Mouse (Mus musculus) megakaryocyte-erythroid progenitor cell, adult 5-6 weeks (primary cell): ENCODE data around the gene Zcchc7. TPM values are rescaled to one million over a fixed set of nuclear protein-coding genes. Genes with fewer than 3 reads are reported as not detected.
"Not testable (repeated sequence)": the region's sequence is repeated elsewhere in the genome, so short reads cannot be mapped to it uniquely, and the experiment has no call there.

Experiments
- ATAC-seq: replicated peaks from 2 replicates; pipeline ENCODE4 v1.8.0; 2016; ENCODE audit warnings: mild to moderate bottlenecking, inconsistent platforms; ENCODE audit not compliant: severe bottlenecking, poor library complexity, low FRiP score, low TSS enrichment
- total RNA-seq, 2 experiments: library from RNA; stranded (forward) in 1 of 2; stranded (reverse) in 1 of 2; fragments of 200-1000, 215-1000 nt in 1 of 2; fragments of >200 nt in 1 of 2; fragmentation: Nextera tagmentation in 1 of 2; gene quantifications; 2 replicates each; pipeline ENCODE4 v1.2.3; 2014 to 2017

Zcchc7 gene
- total RNA-seq, 2 experiments from 2014 or later, result 56.6 to 150 TPM

GRCm38 (mm10) chr4:44946126-44946525 is 190.4 kb downstream of the Zcchc7 start:
- ATAC-seq, result not testable (repeated sequence)

GRCm38 (mm10) chr4:44947464-44947863 is 191.8 kb downstream of the Zcchc7 start:
- ATAC-seq, result no peak

DNA sequence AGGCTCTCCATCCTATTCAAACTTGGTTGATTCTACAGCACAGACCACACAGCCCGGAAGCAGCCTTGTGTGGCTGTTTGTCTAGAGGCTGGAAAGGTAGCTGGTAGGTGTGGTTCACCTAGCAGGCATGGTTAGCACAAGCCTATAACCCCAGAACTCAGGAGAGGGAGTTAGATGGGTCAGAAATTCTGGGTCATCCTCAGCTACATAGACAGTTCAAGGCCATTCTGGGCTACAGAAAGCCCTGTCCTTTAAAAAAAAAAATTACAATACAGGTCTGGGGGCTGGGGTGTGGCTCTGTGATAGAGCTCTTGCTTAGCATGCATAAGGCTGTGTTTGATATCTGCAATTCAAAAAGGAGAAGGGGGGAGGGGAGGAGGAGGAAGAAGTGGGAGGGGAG is 192.6 kb downstream of the Zcchc7 start:
- ATAC-seq, result no peak

- no peak for ATAC-seq
Observed at GRCm38 (mm10) chr4:44953041-44953440, 197.4 kb downstream of the Zcchc7 start.

DNA sequence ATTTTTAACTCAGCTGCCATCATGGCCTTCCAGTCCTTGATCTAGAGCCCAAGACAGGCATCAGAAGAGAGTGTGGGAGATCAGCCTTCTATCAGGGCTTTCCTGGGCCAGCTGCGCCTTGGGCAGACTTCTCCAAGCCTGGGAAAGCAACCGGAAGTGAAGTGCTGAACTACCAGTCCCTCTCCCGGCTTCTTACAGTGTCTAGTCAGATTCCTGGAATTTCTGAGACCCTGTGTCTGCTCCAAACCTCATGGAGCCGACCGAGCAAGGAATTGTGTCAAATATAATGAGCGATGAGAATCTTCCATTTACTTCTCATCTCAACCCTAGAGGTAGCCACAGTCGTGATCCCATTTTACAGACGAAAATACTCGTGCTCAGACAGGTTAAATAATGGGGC is 203.1 kb downstream of the Zcchc7 start:
- ATAC-seq, result no peak

- no peak for ATAC-seq
Observed at GRCm38 (mm10) chr4:44959220-44959619, 203.5 kb downstream of the Zcchc7 start.

DNA sequence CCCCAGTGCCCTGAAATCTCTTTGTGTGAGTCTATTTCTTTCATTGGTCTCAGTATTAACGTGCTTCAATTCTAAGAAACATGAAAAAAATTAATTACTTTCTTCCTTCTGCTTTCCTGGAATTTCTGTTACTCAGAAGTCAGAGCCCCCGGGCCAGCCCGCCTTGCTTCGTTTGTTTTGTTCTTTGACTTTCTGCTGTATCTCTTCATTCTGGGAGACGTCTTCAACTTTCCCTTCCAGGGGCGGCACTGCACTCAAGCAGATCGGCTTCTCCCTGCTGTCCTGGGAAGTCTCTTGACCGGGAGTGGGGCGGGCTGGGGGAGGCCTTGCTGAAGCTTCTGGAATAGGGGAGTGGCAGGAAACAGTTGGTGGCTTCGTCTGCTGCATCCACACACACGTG is 207.5 kb downstream of the Zcchc7 start:
- ATAC-seq, result no peak

DNA sequence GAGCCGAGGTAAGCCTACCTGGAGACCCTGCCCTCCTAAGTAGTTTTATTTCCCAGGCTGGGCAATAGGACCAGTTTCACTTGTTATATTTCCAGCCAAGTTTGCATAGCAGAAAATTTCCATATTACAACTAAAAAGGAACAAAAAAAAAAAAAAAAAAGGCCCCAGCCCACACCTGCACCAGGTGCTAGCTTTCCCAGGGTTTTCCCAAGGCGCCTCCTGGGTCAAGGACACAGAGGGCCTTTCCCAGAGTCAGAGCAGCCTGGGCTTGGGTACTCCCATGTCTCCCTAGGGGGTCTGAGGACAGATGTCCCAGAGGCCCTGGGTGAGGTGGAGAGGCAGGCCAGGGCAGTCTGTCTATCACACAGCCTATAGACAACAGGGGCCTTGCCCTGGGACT is 209.5 kb downstream of the Zcchc7 start:
- ATAC-seq, result no peak

- ATAC-seq, result no peak
Observed at GRCm38 (mm10) chr4:44965736-44966135, 210.1 kb downstream of the Zcchc7 start.

DNA sequence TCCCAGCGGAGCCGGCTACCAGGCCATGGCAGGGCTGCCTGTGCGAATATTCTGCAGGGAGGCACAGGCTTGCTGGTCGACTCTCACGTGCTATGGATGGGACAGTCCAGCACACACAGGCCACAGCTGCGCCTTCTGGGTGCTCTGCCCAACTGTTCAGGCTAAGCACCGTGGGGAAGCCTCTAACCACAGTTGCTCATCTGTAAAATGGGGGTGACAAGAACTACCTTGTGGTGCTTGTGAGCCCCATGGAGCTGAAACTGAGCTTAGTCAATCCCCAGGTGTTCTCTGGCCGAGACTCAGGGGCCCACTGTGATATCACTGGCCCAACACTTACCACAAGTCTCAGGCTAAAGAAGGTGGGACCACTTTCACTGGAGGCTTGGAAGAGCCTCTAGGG is 211.7 kb downstream of the Zcchc7 start:
- ATAC-seq, result no peak

DNA sequence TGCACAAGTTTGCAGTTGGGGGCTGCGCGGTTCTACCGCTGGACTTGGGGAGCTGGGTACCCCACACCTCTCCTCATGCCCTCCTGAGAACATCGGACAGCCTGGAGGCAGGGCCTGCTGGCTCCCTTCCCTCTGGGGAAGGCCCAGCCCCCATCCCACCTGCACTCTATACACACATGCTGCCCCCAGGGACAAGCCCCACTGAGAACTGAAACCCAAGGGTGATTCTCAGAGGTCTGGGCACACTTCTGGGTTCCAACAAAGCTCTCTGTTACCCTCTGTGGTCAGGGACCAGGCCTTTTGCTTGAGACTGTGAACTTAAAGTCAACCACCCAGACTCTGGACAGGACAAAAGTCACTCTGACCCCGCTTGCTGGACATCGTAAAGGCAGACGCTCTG is 214.4 kb downstream of the Zcchc7 start:
- no peak for ATAC-seq

- peak; percentile 44 for ATAC-seq
Observed at GRCm38 (mm10) chr4:44970612-44971110, 215.0 kb downstream of the Zcchc7 start.

GRCm38 (mm10) chr4:44973450-44973849 is 217.8 kb downstream of the Zcchc7 start:
- peak; percentile 86 for ATAC-seq

DNA sequence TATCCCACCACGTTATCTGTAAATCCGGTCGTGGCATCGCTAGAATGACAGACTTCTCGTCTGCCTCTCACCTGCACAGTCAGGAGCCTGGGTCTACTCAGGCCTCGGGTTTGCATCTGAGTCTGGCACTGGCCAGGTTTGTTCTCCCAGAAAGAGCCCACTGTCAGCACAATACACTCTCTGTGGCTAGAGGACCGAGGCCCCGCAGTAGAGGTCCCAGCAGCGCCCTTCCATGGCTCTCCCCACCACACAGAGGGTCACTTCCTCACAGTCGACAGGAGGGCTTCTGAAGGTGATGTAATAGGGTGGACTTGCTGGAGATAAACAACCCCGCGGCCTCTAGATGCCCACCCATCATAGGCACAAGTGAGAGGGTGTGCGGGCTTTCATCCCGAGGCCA is 218.2 kb downstream of the Zcchc7 start:
- ATAC-seq, result 0 out of 2 replicates have a peak, but pooled peaks have one; percentile 1

DNA sequence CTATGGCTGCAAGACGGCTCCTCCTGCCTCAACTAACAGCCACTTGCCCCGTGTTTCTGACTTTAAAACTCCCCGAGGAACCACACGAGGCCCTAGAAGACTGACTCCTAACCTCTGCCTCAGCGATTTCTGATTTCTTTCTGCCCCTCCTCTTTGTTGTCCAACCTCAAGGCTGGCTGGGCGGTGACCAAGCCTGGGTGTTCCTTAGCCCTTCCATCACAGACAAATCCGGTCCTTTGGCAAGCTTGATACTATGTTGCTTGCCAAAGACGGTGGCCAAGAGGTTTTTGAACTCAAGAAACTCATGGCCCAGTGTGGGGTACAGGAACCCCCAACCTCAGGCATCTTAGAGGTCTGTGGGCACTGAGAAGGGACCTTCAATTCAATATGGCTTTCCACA is 218.7 kb downstream of the Zcchc7 start:
- no peak for ATAC-seq

- no peak for ATAC-seq
Observed at GRCm38 (mm10) chr4:44976026-44976615, 220.4 kb downstream of the Zcchc7 start.

- ATAC-seq, result no peak
Observed at GRCm38 (mm10) chr4:44976921-44977710, 221.4 kb downstream of the Zcchc7 start.

GRCm38 (mm10) chr4:44978175-44978574 is 222.5 kb downstream of the Zcchc7 start:
- ATAC-seq, result no peak

DNA sequence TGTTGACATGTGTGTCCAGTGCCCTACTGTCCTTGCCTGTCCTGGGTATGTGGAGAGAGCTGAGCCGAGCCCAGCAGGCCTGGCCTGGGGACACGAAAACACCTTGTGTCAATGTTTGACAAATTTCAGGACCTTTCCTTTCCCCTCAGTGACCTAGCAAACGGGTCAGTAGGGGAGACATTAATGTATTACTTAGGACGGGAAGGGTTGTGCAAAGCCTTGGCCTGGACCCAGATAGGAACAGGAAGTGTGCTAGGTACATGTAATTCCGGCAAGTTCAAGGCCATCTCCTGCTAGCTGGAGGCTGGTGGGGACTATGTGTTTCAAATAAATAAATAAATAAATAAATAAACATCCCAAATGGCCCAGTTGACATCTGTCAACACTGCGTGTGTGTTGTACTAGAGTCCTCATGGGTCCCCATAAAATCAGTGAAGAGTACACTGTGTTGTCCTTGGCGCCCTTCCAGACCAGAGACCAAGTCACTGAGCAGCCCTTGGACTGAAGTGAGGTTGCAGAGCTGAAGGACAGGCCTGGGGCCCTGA is 224.2 kb downstream of the Zcchc7 start:
- no peak for ATAC-seq

DNA sequence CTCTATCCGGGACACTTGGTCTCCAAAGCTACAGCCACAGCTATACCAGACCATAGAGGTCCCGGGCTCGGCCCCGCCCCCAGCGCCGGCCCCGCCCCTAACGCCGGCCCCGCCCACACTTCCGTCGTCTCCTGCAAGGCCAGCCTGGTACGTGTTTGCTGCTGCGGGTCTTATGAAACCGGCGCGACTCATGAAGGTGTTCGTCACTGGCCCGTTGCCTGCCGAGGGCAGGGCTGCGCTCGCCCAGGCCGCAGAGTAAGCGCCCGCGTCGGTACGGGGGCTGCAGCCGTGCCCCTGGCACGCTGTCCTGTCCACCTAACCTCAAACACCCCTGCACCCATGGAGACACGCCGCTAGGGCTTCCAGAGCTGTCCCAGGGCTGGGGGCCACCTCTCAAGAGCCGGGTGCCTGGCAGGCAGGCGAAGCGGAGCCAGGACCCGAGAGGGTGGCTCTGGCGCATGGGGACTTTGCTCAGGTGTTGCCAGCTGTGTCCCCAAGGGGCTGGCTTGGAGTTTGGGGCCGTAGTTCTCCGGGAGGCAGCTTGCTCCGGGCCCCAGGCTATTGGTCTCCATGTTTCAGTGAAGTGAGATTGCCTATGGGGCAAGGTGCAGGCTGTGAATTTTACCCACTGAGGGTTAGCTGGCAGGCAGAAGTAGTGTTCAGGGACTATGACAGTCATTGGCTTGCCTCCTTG is 225.8 kb downstream of the Zcchc7 start, which contains the start of gene Grhpr:
Gene Grhpr, plus strand, starts transcription at position 116 of the 694 bp plus-strand sequence.
- ATAC-seq, result peak; percentile 83
